Mouse (Mus musculus) layer of hippocampus, postnatal 10 days (tissue): ENCODE results near the gene Fmr1nb. TPM values are rescaled to one million over a fixed set of nuclear protein-coding genes. Genes with fewer than 3 reads are reported as not detected.
A peak's percentile ranks its signal among the peaks of the same experiment; 100 is the strongest.
"Not testable (repeated sequence)": the region's sequence is repeated elsewhere in the genome, so short reads cannot be mapped to it uniquely, and the experiment has no call there.

Experiments used
- DNase-seq, 2 experiments: peaks; one replicate each; pipeline ENCODE4 v3.0.0; 2021; ENCODE audit warnings: low spot score in 2 of 2
- long read RNA-seq: library from polyadenylated mRNA; stranded (forward); transcript quantifications from one replicate; pipeline ENCODE4 v2.0.0, GENCODE M21; 2023
- total RNA-seq, 2 experiments: library from RNA; stranded (reverse); gene quantifications; 2 replicates each; pipeline ENCODE4 v1.2.3; 2021

The Fmr1nb gene
- under 1 TPM in 1 of 2 experiments, not detected in 1; 0.58 TPM for total RNA-seq
- long read RNA-seq: 0 reads

DNA sequence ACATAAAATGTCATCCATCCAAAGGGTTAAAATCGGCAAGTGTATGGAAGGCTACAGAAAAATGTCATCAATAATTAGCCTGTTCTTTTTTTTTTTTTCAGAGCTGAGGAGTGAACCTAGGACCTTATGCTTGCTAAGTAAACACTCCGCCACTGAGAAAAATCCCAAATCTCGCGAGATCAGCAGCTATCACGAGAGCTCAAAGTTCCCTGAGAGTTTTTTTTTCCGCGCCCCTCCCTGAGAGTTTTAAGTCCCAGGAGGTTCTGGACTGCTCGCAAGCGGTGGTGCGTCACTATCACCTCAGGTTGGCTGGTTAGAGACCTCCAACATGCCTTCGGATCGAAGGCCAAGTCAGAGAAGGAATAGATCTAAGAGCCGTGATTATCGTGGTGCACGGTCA, at the start of gene Fmr1nb:
Gene Fmr1nb, plus strand, starts transcription at position 234 of the 400 bp plus-strand sequence.
- no peak for DNase-seq

DNA sequence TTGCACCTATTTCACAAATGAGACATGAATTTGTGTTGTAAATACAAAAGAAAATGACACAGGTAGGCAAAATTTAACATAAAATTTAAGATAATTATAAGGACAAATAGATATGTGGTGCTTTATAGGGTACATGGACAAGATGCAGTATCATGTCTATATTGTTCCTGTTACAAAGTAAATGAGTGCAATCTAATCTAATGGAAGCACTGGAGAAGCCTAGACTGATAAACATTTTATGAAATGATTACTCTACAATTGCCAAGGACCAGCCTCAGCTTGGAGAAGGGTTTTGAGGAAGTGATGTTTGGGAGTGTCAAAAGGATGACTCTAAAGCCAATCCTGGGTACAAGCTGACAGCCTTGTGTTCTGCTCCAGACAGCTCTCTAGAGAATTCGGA, 24.7 kb upstream of the Fmr1nb start:
- no peak for DNase-seq

DNA sequence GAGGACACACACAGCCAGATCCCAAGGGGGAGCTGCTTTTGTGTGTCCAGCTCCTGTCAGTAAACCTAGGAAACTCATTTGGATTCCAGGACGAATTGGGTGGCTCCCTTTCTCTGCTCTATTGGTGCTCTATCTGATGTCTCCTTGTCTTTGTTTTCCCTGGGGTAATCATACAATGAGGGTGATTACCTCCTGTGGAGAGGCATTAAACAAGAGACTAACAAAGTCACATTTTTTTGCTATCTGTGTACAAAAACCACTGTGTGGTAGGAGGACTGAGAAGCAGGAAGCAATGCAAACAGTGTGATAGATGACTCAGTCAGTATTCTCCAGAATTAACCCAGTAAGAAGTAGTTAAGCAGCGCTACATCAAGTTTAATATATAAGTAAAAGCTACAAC, 21.6 kb upstream of the Fmr1nb start:
- no peak for DNase-seq

DNA sequence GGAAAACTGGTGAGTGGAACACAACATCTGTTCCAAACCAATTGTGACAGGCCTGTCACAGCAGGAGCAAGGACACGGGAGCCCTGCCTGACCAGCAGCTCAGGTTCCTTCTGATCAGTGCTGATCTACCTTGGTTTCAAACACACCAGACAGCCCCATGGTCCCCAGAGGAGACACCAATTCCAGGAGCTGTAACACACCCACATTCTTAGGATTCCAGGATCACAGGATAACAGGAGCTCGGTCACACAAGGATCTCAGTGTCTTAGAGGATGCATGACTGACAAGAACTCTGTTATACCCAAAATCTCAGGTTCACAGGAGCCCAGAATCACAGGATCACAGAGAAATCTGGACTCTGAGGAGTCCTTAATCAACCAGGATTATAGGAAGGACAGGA, 58.8 kb downstream of the Fmr1nb start:
- DNase-seq: not testable (repeated sequence)

DNA sequence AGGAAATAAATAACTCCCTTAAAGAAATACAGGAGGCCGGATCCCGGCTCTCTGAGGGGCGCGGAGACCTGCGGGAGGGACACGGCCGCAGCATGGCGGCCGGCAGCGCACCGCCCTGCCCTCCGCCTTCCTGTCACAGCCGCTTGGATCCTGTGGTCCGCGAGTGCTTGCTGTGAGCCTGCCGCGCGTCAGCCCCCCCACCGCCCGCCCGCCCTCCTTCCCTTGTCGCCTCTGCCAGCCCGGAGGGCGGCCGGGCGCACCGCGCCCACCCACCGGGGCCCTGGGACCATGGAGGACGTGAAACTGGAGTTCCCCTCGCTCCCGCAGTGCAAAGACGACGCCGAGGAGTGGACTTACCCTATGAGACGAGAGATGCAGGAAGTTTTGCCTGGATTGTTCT, 59.4 kb downstream of the Fmr1nb start, which contains the start of gene Gm14698:
Gene Gm14698, plus strand, starts transcription at position 35 of the 400 bp plus-strand sequence.
- DNase-seq: peak in 1 of 2 experiments; percentile 4

DNA sequence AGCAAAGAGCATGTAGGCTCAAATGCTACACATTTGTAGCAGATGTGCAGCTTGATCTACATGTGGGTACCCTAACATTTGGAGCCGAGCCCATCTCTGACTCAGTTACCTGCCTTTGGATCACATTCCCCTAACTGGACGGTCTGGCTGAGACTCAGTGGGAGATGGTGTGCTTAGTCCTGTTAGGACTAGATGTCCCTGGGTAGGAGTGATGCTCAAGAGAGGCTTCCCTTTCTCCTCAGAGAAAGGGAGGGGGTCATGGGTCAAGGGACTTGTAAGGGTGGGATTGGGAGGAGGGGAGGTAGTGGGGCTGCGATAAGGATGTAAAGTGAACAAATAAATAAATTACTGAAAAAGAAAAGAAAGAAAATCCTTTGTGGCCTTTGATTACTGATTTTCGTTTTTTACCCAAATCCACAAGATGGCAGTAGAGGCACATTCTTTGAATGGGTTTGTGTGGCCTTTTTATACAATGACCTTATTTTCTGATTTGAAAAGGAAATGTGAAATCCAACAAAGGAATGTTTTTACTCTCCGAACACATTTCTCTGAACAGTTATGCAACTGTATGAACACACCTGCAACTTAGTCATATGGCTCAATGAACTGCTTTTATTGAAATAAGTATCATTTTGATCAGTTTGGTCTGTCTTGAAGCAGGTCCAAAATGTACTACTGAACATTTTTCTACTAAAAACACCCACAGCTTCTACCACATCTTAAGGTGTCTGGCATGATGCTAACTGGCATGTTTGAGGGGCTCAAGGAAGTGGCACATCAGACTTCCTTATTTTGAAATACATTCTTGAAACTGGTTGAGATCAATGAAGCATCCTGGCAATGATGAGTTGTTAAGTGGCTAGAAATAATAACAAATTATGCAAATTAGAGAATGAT, 78.2 kb downstream of the Fmr1nb start:
- peak in 1 of 2 experiments; percentile 9 for DNase-seq

Other genes with a start within 250 kb of the Fmr1nb start
- gene Fmr1, start 83.3 kb upstream of the Fmr1nb start, total RNA-seq: 10 to 100 TPM; 58.0 to 60.1 TPM
- under 1 TPM; 0.47 to 0.89 TPM for gene Gm14698, start 59.3 kb downstream of the Fmr1nb start, total RNA-seq
- gene Gm6812, start 131.2 kb downstream of the Fmr1nb start, total RNA-seq: not detected